Mouse (Mus musculus): ENCODE results near the gene Nfatc3. TPM values are rescaled to one million over a fixed set of nuclear protein-coding genes. Genes with fewer than 3 reads are reported as not detected.

Gene Nfatc3
- polyA plus RNA-seq, 1 experiment from 2014 or later: 5.3 TPM

- 77% methylated on average over 2 of the region's 2 CpGs for WGBS
Measured at GRCm38 (mm10) chr8:106145331-106145730, 86.7 kb downstream of the Nfatc3 start.

GRCm38 (mm10) chr8:106146014-106146413, 87.4 kb downstream of the Nfatc3 start:
- no peaks in the 10 kb centered on the region for H3K9me3 ChIP-seq (replicated peaks; ENCODE audit: control insufficient read depth, low read length)
- H3K4me2 ChIP-seq (ENCODE audit: low read depth, low read length): no peak overlapping the region
- no peaks in the 10 kb centered on the region for H3K36me3 ChIP-seq (ENCODE audit: control insufficient read depth, insufficient read depth, low read length)
- no peak overlapping the region for H3K27ac ChIP-seq (ENCODE audit: low read length)
- H3K4me3 ChIP-seq (replicated peaks; ENCODE audit: low read length): no peak overlapping the region
- no peaks in the 10 kb centered on the region for H3K27me3 ChIP-seq (ENCODE audit: control insufficient read depth, insufficient read depth, low read length)
- no peak overlapping the region for H3K9ac ChIP-seq (ENCODE audit: low read length)
- no peak for ATAC-seq (ENCODE audit: insufficient read depth, low FRiP score)
- peaks cover 6% of the 10 kb centered on the region for H3K4me1 ChIP-seq (ENCODE audit: control insufficient read depth, insufficient read depth, low read length)
- 87% methylated on average over 4 of the region's 4 CpGs for WGBS

More at GRCm38 (mm10) chr8:106145331-106145730, 86.7 kb downstream of the Nfatc3 start:
- Histone ChIP-seq H3K4me2 (ENCODE audit: low read depth, low read length) (no peak overlapping the region), H3K4me3 (replicated peaks; ENCODE audit: low read length) (no peak overlapping the region), H3K9me3 (replicated peaks; ENCODE audit: control insufficient read depth, low read length) (no peaks in the 10 kb centered on the region), H3K4me1 (ENCODE audit: control insufficient read depth, insufficient read depth, low read length) (no peaks in the 10 kb centered on the region), H3K9ac (ENCODE audit: low read length) (no peak overlapping the region), H3K36me3 (ENCODE audit: control insufficient read depth, insufficient read depth, low read length) (no peaks in the 10 kb centered on the region), H3K27ac (ENCODE audit: low read length) (no peak overlapping the region), H3K27me3 (ENCODE audit: control insufficient read depth, insufficient read depth, low read length) (no peaks in the 10 kb centered on the region)
- ATAC-seq (ENCODE audit: insufficient read depth, low FRiP score): no peak

- no peaks in the 10 kb centered on the region for H3K36me3 ChIP-seq (ENCODE audit: control insufficient read depth, insufficient read depth, low read length)
- H3K4me3 ChIP-seq (replicated peaks; ENCODE audit: low read length): no peak overlapping the region
- WGBS: 76% methylated on average over 6 of the region's 6 CpGs
Measured at GRCm38 (mm10) chr8:106147868-106148565, 89.4 kb downstream of the Nfatc3 start.

GRCm38 (mm10) chr8:106149025-106149424, 90.4 kb downstream of the Nfatc3 start:
- Histone ChIP-seq H3K9ac (ENCODE audit: low read length) (no peak overlapping the region), H3K4me3 (replicated peaks; ENCODE audit: low read length) (no peak overlapping the region), H3K36me3 (ENCODE audit: control insufficient read depth, insufficient read depth, low read length) (no peaks in the 10 kb centered on the region), H3K9me3 (replicated peaks; ENCODE audit: control insufficient read depth, low read length) (no peaks in the 10 kb centered on the region), H3K27ac (ENCODE audit: low read length) (no peak overlapping the region), H3K4me2 (ENCODE audit: low read depth, low read length) (no peak overlapping the region), H3K27me3 (ENCODE audit: control insufficient read depth, insufficient read depth, low read length) (no peaks in the 10 kb centered on the region), H3K4me1 (ENCODE audit: control insufficient read depth, insufficient read depth, low read length) (peaks cover 8% of the 10 kb centered on the region)
- 86% methylated on average over 6 of the region's 6 CpGs for WGBS
- ATAC-seq (ENCODE audit: insufficient read depth, low FRiP score): no peak

More at GRCm38 (mm10) chr8:106147868-106148565, 89.4 kb downstream of the Nfatc3 start:
- Histone ChIP-seq H3K4me2 (ENCODE audit: low read depth, low read length) (no peak overlapping the region), H3K9me3 (replicated peaks; ENCODE audit: control insufficient read depth, low read length) (no peaks in the 10 kb centered on the region), H3K27me3 (ENCODE audit: control insufficient read depth, insufficient read depth, low read length) (no peaks in the 10 kb centered on the region), H3K4me1 (ENCODE audit: control insufficient read depth, insufficient read depth, low read length) (peaks cover 8% of the 10 kb centered on the region), H3K27ac (ENCODE audit: low read length) (no peak overlapping the region), H3K9ac (ENCODE audit: low read length) (no peak overlapping the region)
- ATAC-seq (ENCODE audit: insufficient read depth, low FRiP score): no peak

- peak; percentile 97 for ATAC-seq (ENCODE audit: insufficient read depth, low FRiP score)
- Histone ChIP-seq H3K4me3 (replicated peaks; ENCODE audit: low read length) (peak within 1 kb of the TSS; percentile 67), H3K4me1 (ENCODE audit: control insufficient read depth, insufficient read depth, low read length) (peaks cover 8% of the 10 kb centered on the region), H3K9ac (ENCODE audit: low read length) (peak within 1 kb of the TSS; percentile 76), H3K27me3 (ENCODE audit: control insufficient read depth, insufficient read depth, low read length) (no peaks in the 10 kb centered on the region), H3K27ac (ENCODE audit: low read length) (0 out of 2 replicates have a peak within 1 kb of the TSS, but pooled peaks have one; percentile 46), H3K9me3 (replicated peaks; ENCODE audit: control insufficient read depth, low read length) (no peaks in the 10 kb centered on the region), H3K36me3 (ENCODE audit: control insufficient read depth, insufficient read depth, low read length) (no peaks in the 10 kb centered on the region), H3K4me2 (ENCODE audit: low read depth, low read length) (peak within 1 kb of the TSS; percentile 69)
- under 1% methylated on average over 38 of the region's 38 CpGs for WGBS
Measured at GRCm38 (mm10) chr8:106149801-106150652, 91.4 kb downstream of the Nfatc3 start, which contains the start of gene Pla2g15. Gene Pla2g15 (plus strand): TSS chr8:106150399.

- ATAC-seq (ENCODE audit: insufficient read depth, low FRiP score): no peak; the same call in 1 of the 2 replicates
- Histone ChIP-seq H3K27ac (ENCODE audit: low read length) (no peak overlapping the region), H3K9ac (ENCODE audit: low read length) (peak overlapping the region; percentile 76), H3K4me3 (replicated peaks; ENCODE audit: low read length) (peak overlapping the region; percentile 67), H3K9me3 (replicated peaks; ENCODE audit: control insufficient read depth, low read length) (no peaks in the 10 kb centered on the region), H3K4me2 (ENCODE audit: low read depth, low read length) (peak overlapping the region; percentile 69), H3K36me3 (ENCODE audit: control insufficient read depth, insufficient read depth, low read length) (no peaks in the 10 kb centered on the region), H3K27me3 (ENCODE audit: control insufficient read depth, insufficient read depth, low read length) (no peaks in the 10 kb centered on the region), H3K4me1 (ENCODE audit: control insufficient read depth, insufficient read depth, low read length) (peaks cover 8% of the 10 kb centered on the region)
- WGBS: 16% methylated on average over 8 of the region's 8 CpGs
Measured at GRCm38 (mm10) chr8:106150653-106151000, 92.0 kb downstream of the Nfatc3 start.

GRCm38 (mm10) chr8:106151041-106151440, 92.4 kb downstream of the Nfatc3 start:
- H3K27me3 ChIP-seq (ENCODE audit: control insufficient read depth, insufficient read depth, low read length): no peaks in the 10 kb centered on the region
- 68% methylated on average over 9 of the region's 9 CpGs for WGBS
- H3K9me3 ChIP-seq (replicated peaks; ENCODE audit: control insufficient read depth, low read length): no peaks in the 10 kb centered on the region
- ATAC-seq (ENCODE audit: insufficient read depth, low FRiP score): no peak
- no peaks in the 10 kb centered on the region; the same call in 1 of the 2 replicates for H3K36me3 ChIP-seq (ENCODE audit: control insufficient read depth, insufficient read depth, low read length)
- H3K27ac ChIP-seq (ENCODE audit: low read length): no peak overlapping the region
- peak overlapping the region; percentile 67 for H3K4me3 ChIP-seq (replicated peaks; ENCODE audit: low read length)
- H3K9ac ChIP-seq (ENCODE audit: low read length): peak overlapping the region; percentile 76
- peaks cover 8% of the 10 kb centered on the region for H3K4me1 ChIP-seq (ENCODE audit: control insufficient read depth, insufficient read depth, low read length)
- peak overlapping the region; percentile 69 for H3K4me2 ChIP-seq (ENCODE audit: low read depth, low read length)

- no peaks in the 10 kb centered on the region for H3K9me3 ChIP-seq (replicated peaks; ENCODE audit: control insufficient read depth, low read length)
- H3K4me1 ChIP-seq (ENCODE audit: control insufficient read depth, insufficient read depth, low read length): peaks cover 8% of the 10 kb centered on the region
- no peaks in the 10 kb centered on the region for H3K27me3 ChIP-seq (ENCODE audit: control insufficient read depth, insufficient read depth, low read length)
- ATAC-seq (ENCODE audit: insufficient read depth, low FRiP score): no peak
- no peak overlapping the region for H3K4me2 ChIP-seq (ENCODE audit: low read depth, low read length)
- no peak overlapping the region for H3K27ac ChIP-seq (ENCODE audit: low read length)
- H3K4me3 ChIP-seq (replicated peaks; ENCODE audit: low read length): no peak overlapping the region
- no peaks in the 10 kb centered on the region; the same call in 1 of the 2 replicates for H3K36me3 ChIP-seq (ENCODE audit: control insufficient read depth, insufficient read depth, low read length)
- no peak overlapping the region for H3K9ac ChIP-seq (ENCODE audit: low read length)
- 73% methylated on average over 4 of the region's 4 CpGs for WGBS
Measured at GRCm38 (mm10) chr8:106152876-106153275, 94.2 kb downstream of the Nfatc3 start.

GRCm38 (mm10) chr8:106157419-106157818, 98.8 kb downstream of the Nfatc3 start:
- Histone ChIP-seq H3K4me2 (ENCODE audit: low read depth, low read length) (no peak overlapping the region), H3K4me1 (ENCODE audit: control insufficient read depth, insufficient read depth, low read length) (no peaks in the 10 kb centered on the region), H3K4me3 (replicated peaks; ENCODE audit: low read length) (no peak overlapping the region), H3K9me3 (replicated peaks; ENCODE audit: control insufficient read depth, low read length) (no peaks in the 10 kb centered on the region), H3K27ac (ENCODE audit: low read length) (no peak overlapping the region), H3K27me3 (ENCODE audit: control insufficient read depth, insufficient read depth, low read length) (no peaks in the 10 kb centered on the region), H3K36me3 (ENCODE audit: control insufficient read depth, insufficient read depth, low read length) (peaks cover 4% of the 10 kb centered on the region), H3K9ac (ENCODE audit: low read length) (no peak overlapping the region)
- 76% methylated on average over 1 of the region's 1 CpGs for WGBS
- no peak for ATAC-seq (ENCODE audit: insufficient read depth, low FRiP score)

Measured in stomach, embryonic 16.5 days (tissue).